Mouse (Mus musculus): ENCODE measurements around the gene Bcl3. TPM values are rescaled to one million over a fixed set of nuclear protein-coding genes. Genes with fewer than 3 reads are reported as not detected.

Gene Bcl3
- total and polyA plus RNA-seq, 3 experiments, result 3.2 to 25.2 (median 15.8) TPM

DNA sequence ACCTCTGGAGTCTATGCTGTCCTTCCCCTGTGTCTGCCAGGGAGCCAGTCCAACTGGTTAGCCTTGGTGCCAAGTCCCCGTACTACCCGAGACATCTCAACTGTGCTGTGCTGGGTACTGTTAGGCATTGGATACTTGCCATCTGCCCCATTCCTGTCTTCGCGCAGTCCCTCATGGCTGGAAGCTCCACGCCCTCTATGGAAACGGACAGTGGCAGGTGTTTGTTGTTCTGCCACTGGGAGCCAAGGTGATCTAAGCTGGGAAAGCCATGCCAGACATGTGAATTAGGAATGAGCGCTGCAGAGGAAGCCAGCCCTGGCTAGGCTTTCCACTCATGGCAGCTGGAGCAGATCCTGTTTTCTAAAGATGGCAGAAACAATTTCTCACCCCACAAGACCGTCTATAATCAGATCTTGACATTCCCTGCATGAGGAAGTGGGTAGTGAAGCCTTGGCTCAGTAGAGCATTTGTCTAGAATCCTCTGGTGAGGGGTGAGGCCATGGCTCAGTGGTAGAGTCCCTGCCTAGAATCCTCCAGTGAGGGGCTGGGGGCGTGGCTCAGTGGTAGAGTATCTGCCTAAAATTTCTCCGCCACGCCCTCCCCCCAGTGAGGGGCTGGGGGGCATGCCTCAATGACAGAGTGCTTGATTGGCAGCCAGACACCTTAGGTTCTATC, 45.4 kb downstream of the Bcl3 start:
- Histone ChIP-seq H3K36me3 (replicated peaks in 1 of 2; ENCODE audit: control insufficient read depth in 1 of 2, insufficient read depth in 1 of 2, low read length in 1 of 2) (peaks cover 2 to 14% of the 10 kb centered on the region in 2 experiments), H3K4me3 (replicated peaks in 1 of 3; ENCODE audit: low read depth in 2 of 3, low read length in 2 of 3, poor library complexity in 1 of 3) (no peak overlapping the region), H3K9me3 (replicated peaks; ENCODE audit: low read length) (peaks cover 11% of the 10 kb centered on the region), H3K4me1 (ENCODE audit: control insufficient read depth in 1 of 2, insufficient read depth in 2 of 2) (no peaks in the 10 kb centered on the region), H3K79me2 (replicated peaks; ENCODE audit: control insufficient read depth, extremely low read depth, insufficient read depth, poor library complexity, severe bottlenecking) (no peaks in the 10 kb centered on the region), H3K4me2 (ENCODE audit: insufficient read depth, low read depth, poor library complexity, severe bottlenecking) (no peak overlapping the region), H3K27me3 (replicated peaks) (peaks cover 9% of the 10 kb centered on the region), H3K27ac (ENCODE audit: insufficient read depth, low read depth) (no peak overlapping the region), H3K9ac (ENCODE audit: insufficient read depth, low read depth) (no peak overlapping the region)
- in situ Hi-C loops (cut with MboI; ENCODE audit: low pct_ligation_motif_present, low pct_unique_long_range_greater_than_20kb, low sequenced_read_pairs) (no loop called here), dilution Hi-C loops (cut with MboI; ENCODE audit: extremely low pct_ligation_motif_present, extremely low pct_unique_long_range_greater_than_20kb, low sequenced_read_pairs) (no loop called here)
- no peak for DNase-seq (ENCODE audit: extremely low read depth)
- TF ChIP-seq TCF12 (IDR thresholded peaks at IDR 0.05; ENCODE audit: low read depth, low read length), result no peak
- no peak for TF ChIP-seq ZMIZ1 (IDR thresholded peaks at IDR 0.05; ENCODE audit: low read depth, low read length)
- TF ChIP-seq KAT2A (IDR thresholded peaks at IDR 0.05; ENCODE audit: insufficient replicate concordance, low read length), result no peak
- TF ChIP-seq ELF1 (IDR thresholded peaks at IDR 0.05; ENCODE audit: low read depth, low read length), result no peak
- no peak for TF ChIP-seq BHLHE40 (IDR thresholded peaks at IDR 0.05; ENCODE audit: low read depth, low read length)
- no peak for TF ChIP-seq E2F4 (IDR thresholded peaks at IDR 0.05; ENCODE audit: insufficient replicate concordance, low read depth, low read length)
- TF ChIP-seq SMC3 (IDR thresholded peaks at IDR 0.05; ENCODE audit: low read depth, low read length), result no peak
- TF ChIP-seq ZNF384 (IDR thresholded peaks at IDR 0.05; ENCODE audit: low read depth, low read length), result no peak
- TF ChIP-seq SIN3A (IDR thresholded peaks at IDR 0.05; ENCODE audit: low read length), result no peak
- TF ChIP-seq UBTF (IDR thresholded peaks at IDR 0.05; ENCODE audit: low read depth, low read length), result no peak
- no peak for TF ChIP-seq NELFE (IDR thresholded peaks at IDR 0.05; ENCODE audit: low read depth, low read length)
- TF ChIP-seq USF2 (conservative IDR thresholded peaks at IDR 0.05; ENCODE audit: low read depth, low read length), result no peak
- no peak for TF ChIP-seq MAFK (IDR thresholded peaks at IDR 0.05; ENCODE audit: insufficient replicate concordance, low read length)

DNA sequence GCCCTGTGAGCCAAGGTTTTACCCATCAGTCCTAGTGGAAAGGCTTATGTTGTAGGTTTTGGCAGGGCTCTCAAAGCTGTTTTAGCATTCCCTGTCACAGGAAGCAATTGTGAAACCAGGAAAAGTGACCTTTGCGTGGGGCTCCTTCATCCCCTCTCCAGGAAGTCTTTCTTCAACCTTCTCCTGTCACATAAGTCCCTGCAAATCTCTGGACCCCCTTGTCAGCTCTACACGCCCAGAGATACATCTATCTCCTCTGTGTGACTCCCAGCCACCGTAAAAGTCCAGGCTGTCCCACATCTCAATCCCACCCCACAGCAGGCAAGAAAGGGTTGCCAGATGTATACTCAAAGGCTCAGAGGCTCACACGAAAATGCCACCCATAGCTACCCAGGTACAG, 50.9 kb downstream of the Bcl3 start:
- Histone ChIP-seq H3K27ac (ENCODE audit: insufficient read depth, low read depth) (no peak overlapping the region), H3K9me3 (replicated peaks; ENCODE audit: low read length) (peaks cover 4% of the 10 kb centered on the region), H3K4me2 (ENCODE audit: insufficient read depth, low read depth, poor library complexity, severe bottlenecking) (no peak overlapping the region), H3K27me3 (replicated peaks) (peaks cover 54% of the 10 kb centered on the region), H3K4me3 (replicated peaks in 1 of 3; ENCODE audit: low read depth in 2 of 3, low read length in 2 of 3, poor library complexity in 1 of 3) (no peak overlapping the region), H3K79me2 (replicated peaks; ENCODE audit: control insufficient read depth, extremely low read depth, insufficient read depth, poor library complexity, severe bottlenecking) (no peaks in the 10 kb centered on the region), H3K36me3 (replicated peaks in 1 of 2; ENCODE audit: control insufficient read depth in 1 of 2, insufficient read depth in 1 of 2, low read length in 1 of 2) (no peaks in the 10 kb centered on the region), H3K4me1 (ENCODE audit: control insufficient read depth in 1 of 2, insufficient read depth in 2 of 2) (peaks cover 4 to 17% of the 10 kb centered on the region in 2 experiments; a peak in 3 of 4 replicates), H3K9ac (ENCODE audit: insufficient read depth, low read depth) (no peak overlapping the region)
- in situ Hi-C loops (cut with MboI; ENCODE audit: low pct_ligation_motif_present, low pct_unique_long_range_greater_than_20kb, low sequenced_read_pairs) (no loop called here), dilution Hi-C loops (cut with MboI; ENCODE audit: extremely low pct_ligation_motif_present, extremely low pct_unique_long_range_greater_than_20kb, low sequenced_read_pairs) (no loop called here)
- DNase-seq (ENCODE audit: extremely low read depth), result no peak
- no peak for TF ChIP-seq CTCF (conservative IDR thresholded peaks at IDR 0.05 in 1 of 2, IDR thresholded peaks at IDR 0.05 in 1 of 2; ENCODE audit: low read depth in 2 of 2, low read length in 2 of 2)
- TF ChIP-seq ZNF384 (IDR thresholded peaks at IDR 0.05; ENCODE audit: low read depth, low read length), result no peak
- no peak for TF ChIP-seq RAD21 (IDR thresholded peaks at IDR 0.05; ENCODE audit: low read depth, low read length)
- no peak for TF ChIP-seq TBP (conservative IDR thresholded peaks at IDR 0.05; ENCODE audit: low read depth, low read length)
- TF ChIP-seq ELF1 (IDR thresholded peaks at IDR 0.05; ENCODE audit: low read depth, low read length), result no peak
- no peak for TF ChIP-seq POLR2A (IDR thresholded peaks at IDR 0.05; ENCODE audit: low read depth, low read length)
- TF ChIP-seq CHD2 (IDR thresholded peaks at IDR 0.05; ENCODE audit: low read length), result no peak
- no peak for TF ChIP-seq TCF12 (IDR thresholded peaks at IDR 0.05; ENCODE audit: low read depth, low read length)
- no peak for TF ChIP-seq JUN (IDR thresholded peaks at IDR 0.05; ENCODE audit: insufficient read depth, low read depth, low read length)
- TF ChIP-seq RCOR1 (conservative IDR thresholded peaks at IDR 0.05; ENCODE audit: low read depth, low read length), result no peak
- TF ChIP-seq CHD1 (IDR thresholded peaks at IDR 0.05; ENCODE audit: low read depth, low read length), result no peak
- TF ChIP-seq EP300 (IDR thresholded peaks at IDR 0.05; ENCODE audit: low read length), result no peak
- no peak for TF ChIP-seq MXI1 (IDR thresholded peaks at IDR 0.05; ENCODE audit: low read depth, low read length)
- no peak for TF ChIP-seq ETS1 (conservative IDR thresholded peaks at IDR 0.05; ENCODE audit: low read depth, low read length)
- no peak for TF ChIP-seq NELFE (IDR thresholded peaks at IDR 0.05; ENCODE audit: low read depth, low read length)
- no peak for TF ChIP-seq MAFK (IDR thresholded peaks at IDR 0.05; ENCODE audit: insufficient replicate concordance, low read length)
- TF ChIP-seq USF1 (IDR thresholded peaks at IDR 0.05; ENCODE audit: low read depth, low read length), result no peak

Data from CH12.LX (cell line).